Mouse (Mus musculus) lung, embryonic 14.5 days (tissue): ENCODE measurements around the gene Klrg1. TPM values are rescaled to one million over a fixed set of nuclear protein-coding genes. Genes with fewer than 3 reads are reported as not detected.

ENCODE experiments used
- ATAC-seq: fragments of 200-750 bp; cut with Nextera tagmentation; 2 replicates; pipeline ENCODE4 v1.8.0; 2017; ENCODE audit warnings: mild to moderate bottlenecking, moderate TSS enrichment, moderate library complexity; ENCODE audit not compliant: insufficient read depth
- DNase-seq: peaks from one replicate; pipeline ENCODE4 v3.0.0-alpha.2; 2015
- H3K27ac ChIP-seq: fragments of 300-500 bp; sonication (generic); 2 replicates; pipeline ENCODE4 v1.5.1; 2014; ENCODE audit warnings: low read depth, mild to moderate bottlenecking, moderate library complexity
- H3K27me3 ChIP-seq: fragments of 300-500 bp; sonication (generic); 2 replicates; pipeline ENCODE4 v1.6.1; 2014; ENCODE audit warnings: low read length, control low read depth; ENCODE audit not compliant: insufficient read depth
- H3K36me3 ChIP-seq: fragments of 300-500 bp; sonication (generic); 2 replicates; pipeline ENCODE4 v1.6.1; 2014; ENCODE audit warnings: control low read depth; ENCODE audit not compliant: insufficient read depth
- H3K4me1 ChIP-seq: fragments of 300-500 bp; sonication (generic); 2 replicates; pipeline ENCODE4 v1.6.1; 2014; ENCODE audit warnings: antibody characterized with exemption, control low read depth; ENCODE audit not compliant: insufficient read depth
- H3K4me2 ChIP-seq: fragments of 300-500 bp; sonication (generic); 2 replicates; pipeline ENCODE4 v1.6.1; 2014; ENCODE audit warnings: mild to moderate bottlenecking
- H3K4me3 ChIP-seq: fragments of 300-500 bp; sonication (generic); 2 replicates; pipeline ENCODE4 v1.5.1; 2014; ENCODE audit warnings: low read depth, low read length
- H3K9ac ChIP-seq: fragments of 300-500 bp; sonication (generic); 2 replicates; pipeline ENCODE4 v1.6.1; 2014
- H3K9me3 ChIP-seq: fragments of 300-500 bp; sonication (generic); 2 replicates; pipeline ENCODE4 v1.6.1; 2016; ENCODE audit warnings: low read depth, low read length, control low read depth
- CTCF ChIP-seq: IDR thresholded peaks from 2 replicates; pipeline ENCODE4 v1.5.1; 2016; ENCODE audit warnings: antibody characterized with exemption, low read depth
- WGBS: fragments of 180-500 bp; shearing (Covaris S2); extraction: QIAGEN DNeasy Blood & Tissue Kit; methylation state at CpG from one replicate; pipeline ENCODE4 v1.1.7; 2014; 5-methylcytosine and 5-hydroxymethylcytosine counted together
- polyA plus RNA-seq: library from polyadenylated mRNA; unstranded; fragments of >200 nt; fragmentation: Nextera tagmentation; extraction: Ambion mirVana; gene quantifications from 2 replicates; pipeline ENCODE4 v1.2.1, GENCODE M21; 2014

Klrg1 gene
- polyA plus RNA-seq, 1 experiment from 2014 or later, result not detected

- peak; percentile 55 for DNase-seq
- H3K36me3 ChIP-seq, result no peaks in the 10 kb centered on the region
- 46% methylated on average over 2 of the region's 2 CpGs for WGBS
- no peaks in the 10 kb centered on the region for H3K4me1 ChIP-seq
- H3K27ac ChIP-seq, result no peak overlapping the region
- no peak for TF ChIP-seq CTCF
- no peak overlapping the region for H3K9ac ChIP-seq
- no peak overlapping the region for H3K4me2 ChIP-seq
- no peaks in the 10 kb centered on the region for H3K9me3 ChIP-seq
- H3K27me3 ChIP-seq, result no peaks in the 10 kb centered on the region
- no peak overlapping the region for H3K4me3 ChIP-seq
- ATAC-seq, result no peak
Observed at GRCm38 (mm10) chr6:122292184-122292583, 9.5 kb upstream of the Klrg1 start.

- H3K9ac ChIP-seq, result no peak overlapping the region
- TF ChIP-seq CTCF, result no peak
- DNase-seq, result no peak
- H3K4me1 ChIP-seq, result no peaks in the 10 kb centered on the region
- no peak overlapping the region for H3K27ac ChIP-seq
- WGBS, result 60% methylated on average over 3 of the region's 3 CpGs
- H3K4me3 ChIP-seq, result no peak overlapping the region
- no peaks in the 10 kb centered on the region for H3K36me3 ChIP-seq
- ATAC-seq, result no peak
- H3K4me2 ChIP-seq, result no peak overlapping the region
- H3K27me3 ChIP-seq, result no peaks in the 10 kb centered on the region
- H3K9me3 ChIP-seq, result no peaks in the 10 kb centered on the region
Observed at GRCm38 (mm10) chr6:122291735-122292134, 9.1 kb upstream of the Klrg1 start.

- H3K27me3 ChIP-seq, result no peaks in the 10 kb centered on the region
- H3K4me3 ChIP-seq, result no peak overlapping the region
- no peak overlapping the region for H3K27ac ChIP-seq
- no peak for TF ChIP-seq CTCF
- no peak overlapping the region for H3K4me2 ChIP-seq
- H3K4me1 ChIP-seq, result no peaks in the 10 kb centered on the region
- ATAC-seq (no peak), DNase-seq (no peak)
- no peak overlapping the region for H3K9ac ChIP-seq
- H3K9me3 ChIP-seq, result no peaks in the 10 kb centered on the region
- no peaks in the 10 kb centered on the region for H3K36me3 ChIP-seq
- WGBS, result 86% methylated on average over 2 of the region's 2 CpGs
Observed at GRCm38 (mm10) chr6:122291264-122291663, 8.6 kb upstream of the Klrg1 start.

GRCm38 (mm10) chr6:122290253-122290652 is 7.6 kb upstream of the Klrg1 start:
- Histone ChIP-seq H3K4me3 (no peak overlapping the region), H3K4me2 (no peak overlapping the region), H3K27me3 (no peaks in the 10 kb centered on the region), H3K27ac (no peak overlapping the region), H3K9ac (no peak overlapping the region), H3K36me3 (no peaks in the 10 kb centered on the region), H3K4me1 (no peaks in the 10 kb centered on the region), H3K9me3 (no peaks in the 10 kb centered on the region)
- 28% methylated on average over 3 of the region's 3 CpGs for WGBS
- ATAC-seq (no peak), DNase-seq (no peak)
- no peak for TF ChIP-seq CTCF

GRCm38 (mm10) chr6:122289313-122289712 is 6.6 kb upstream of the Klrg1 start:
- Histone ChIP-seq H3K4me3 (no peak overlapping the region), H3K4me2 (no peak overlapping the region), H3K27me3 (no peaks in the 10 kb centered on the region), H3K36me3 (no peaks in the 10 kb centered on the region), H3K27ac (no peak overlapping the region), H3K9me3 (no peaks in the 10 kb centered on the region), H3K4me1 (no peaks in the 10 kb centered on the region), H3K9ac (no peak overlapping the region)
- DNase-seq (no peak), ATAC-seq (no peak)
- WGBS, result 72% methylated on average over 1 of the region's 1 CpGs
- no peak for TF ChIP-seq CTCF

- Histone ChIP-seq H3K36me3 (no peaks in the 10 kb centered on the region), H3K4me3 (no peak overlapping the region), H3K27me3 (no peaks in the 10 kb centered on the region), H3K9me3 (no peaks in the 10 kb centered on the region), H3K9ac (no peak overlapping the region), H3K27ac (no peak overlapping the region), H3K4me2 (no peak overlapping the region), H3K4me1 (no peaks in the 10 kb centered on the region)
- no peak for ATAC-seq
- TF ChIP-seq CTCF, result peak; percentile 9; the same call in 1 of the 2 replicates
- no peak for DNase-seq
- WGBS, result 38% methylated on average over 1 of the region's 1 CpGs
Observed at GRCm38 (mm10) chr6:122288263-122288662, 5.6 kb upstream of the Klrg1 start.

GRCm38 (mm10) chr6:122284823-122285222 is 2.1 kb upstream of the Klrg1 start:
- no peak for TF ChIP-seq CTCF

GRCm38 (mm10) chr6:122284304-122284703 is 1.6 kb upstream of the Klrg1 start:
- Histone ChIP-seq H3K4me1 (no peaks in the 10 kb centered on the region), H3K4me2 (no peak overlapping the region), H3K27me3 (no peaks in the 10 kb centered on the region), H3K27ac (no peak overlapping the region), H3K9me3 (no peaks in the 10 kb centered on the region), H3K9ac (no peak overlapping the region), H3K36me3 (no peaks in the 10 kb centered on the region), H3K4me3 (no peak overlapping the region)
- no peak for DNase-seq
- WGBS, result 78% methylated on average over 4 of the region's 4 CpGs
- TF ChIP-seq CTCF, result no peak
- no peak for ATAC-seq

More at GRCm38 (mm10) chr6:122284823-122285222, 2.1 kb upstream of the Klrg1 start:
- ATAC-seq (no peak), DNase-seq (no peak)
- Histone ChIP-seq H3K9ac (no peak overlapping the region), H3K4me1 (no peaks in the 10 kb centered on the region), H3K27me3 (no peaks in the 10 kb centered on the region), H3K4me3 (no peak overlapping the region), H3K27ac (no peak overlapping the region), H3K9me3 (no peaks in the 10 kb centered on the region), H3K36me3 (no peaks in the 10 kb centered on the region), H3K4me2 (no peak overlapping the region)
- 48% methylated on average over 1 of the region's 1 CpGs for WGBS
